Mouse (Mus musculus): Measurements from ENCODE around the gene Ssna1.

DNA sequence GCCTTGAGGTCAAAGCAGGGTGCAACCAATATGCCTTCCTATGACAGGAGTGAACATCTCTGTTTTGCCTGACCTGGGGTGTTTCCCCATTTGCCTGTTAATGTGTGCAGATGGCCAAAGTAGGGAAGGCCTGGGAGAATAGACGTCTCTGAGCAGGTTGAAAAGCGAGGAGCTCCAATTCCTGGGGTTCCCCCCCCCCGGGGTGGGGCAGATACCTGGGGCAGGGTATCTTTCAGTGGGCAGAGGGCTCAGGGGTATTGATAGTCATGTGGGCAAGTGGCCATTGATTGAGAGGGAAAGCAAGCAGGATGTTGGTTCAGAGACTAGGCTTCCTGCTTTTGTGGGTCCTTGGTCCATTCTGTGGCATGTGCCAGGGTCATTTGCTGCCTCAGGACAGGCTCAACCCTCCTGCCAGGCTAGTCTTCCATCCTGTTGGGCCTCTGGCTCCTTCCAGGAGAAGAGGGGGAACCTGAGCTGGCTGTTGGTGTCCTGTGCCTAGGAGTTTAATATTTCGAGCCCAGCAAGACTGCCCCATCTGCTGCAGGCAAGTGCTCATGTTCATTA lies 4.4 kb downstream of the Ssna1 start:
- no peak for TF ChIP-seq CTCF (IDR thresholded peaks at IDR 0.05; ENCODE audit: low read depth, low read length)
- no peak for TF ChIP-seq GATA2 (IDR thresholded peaks at IDR 0.05; ENCODE audit: borderline replicate concordance, low read depth, low read length)
- no peak for TF ChIP-seq GATA1 (IDR thresholded peaks at IDR 0.05; ENCODE audit: borderline replicate concordance, low read length)
- no peak for TF ChIP-seq POLR2AphosphoS5 (IDR thresholded peaks at IDR 0.05; ENCODE audit: insufficient replicate concordance, low read depth, low read length)

Data from G1E (cell line).